Mouse (Mus musculus) hindbrain, embryonic 12.5 days (tissue): ENCODE results near the gene Cflar. TPM values are rescaled to one million over a fixed set of nuclear protein-coding genes. Genes with fewer than 3 reads are reported as not detected.
"Not testable (repeated sequence)": the region's sequence is repeated elsewhere in the genome, so short reads cannot be mapped to it uniquely, and the experiment has no call there.

Source experiments
- ATAC-seq: fragments of 200-750 bp; cut with Nextera tagmentation; 2 replicates; pipeline ENCODE4 v1.8.0; 2017; ENCODE audit warnings: moderate TSS enrichment; ENCODE audit not compliant: low FRiP score
- H3K27ac ChIP-seq: fragments of 300-500 bp; sonication (generic); 2 replicates; pipeline ENCODE4 v1.5.1; 2016; ENCODE audit warnings: mild to moderate bottlenecking
- H3K27me3 ChIP-seq: fragments of 300-500 bp; sonication (generic); 2 replicates; pipeline ENCODE4 v1.6.1; 2016; ENCODE audit warnings: mild to moderate bottlenecking
- H3K36me3 ChIP-seq: fragments of 300-500 bp; sonication (generic); 2 replicates; pipeline ENCODE4 v1.6.1; 2016; ENCODE audit warnings: mild to moderate bottlenecking
- H3K4me1 ChIP-seq: fragments of 300-500 bp; sonication (generic); 2 replicates; pipeline ENCODE4 v1.6.1; 2016
- H3K4me2 ChIP-seq: fragments of 300-500 bp; sonication (generic); replicated peaks from 2 replicates; pipeline ENCODE4 v1.6.1; 2016; ENCODE audit warnings: mild to moderate bottlenecking
- H3K4me3 ChIP-seq: fragments of 300-500 bp; sonication (generic); 2 replicates; pipeline ENCODE4 v1.5.1; 2016; ENCODE audit warnings: mild to moderate bottlenecking
- H3K9ac ChIP-seq: fragments of 300-500 bp; sonication (generic); 2 replicates; pipeline ENCODE4 v1.6.1; 2016; ENCODE audit warnings: mild to moderate bottlenecking, moderate library complexity
- H3K9me3 ChIP-seq: fragments of 300-500 bp; sonication (generic); replicated peaks from 2 replicates; pipeline ENCODE4 v1.6.1; 2016; ENCODE audit warnings: mild to moderate bottlenecking
- WGBS: fragments of 180-500 bp; shearing (Covaris S2); methylation state at CpG from one replicate; pipeline ENCODE4 v1.1.7; 2016; 5-methylcytosine and 5-hydroxymethylcytosine counted together
- polyA plus RNA-seq: library from polyadenylated mRNA; unstranded; fragments of >200 nt; fragmentation: Nextera tagmentation; extraction: Ambion mirVana; gene quantifications from 2 replicates; pipeline ENCODE4 v1.2.1, GENCODE M21; 2016

Cflar gene
- polyA plus RNA-seq, 1 experiment from 2014 or later, result 22.6 TPM

DNA sequence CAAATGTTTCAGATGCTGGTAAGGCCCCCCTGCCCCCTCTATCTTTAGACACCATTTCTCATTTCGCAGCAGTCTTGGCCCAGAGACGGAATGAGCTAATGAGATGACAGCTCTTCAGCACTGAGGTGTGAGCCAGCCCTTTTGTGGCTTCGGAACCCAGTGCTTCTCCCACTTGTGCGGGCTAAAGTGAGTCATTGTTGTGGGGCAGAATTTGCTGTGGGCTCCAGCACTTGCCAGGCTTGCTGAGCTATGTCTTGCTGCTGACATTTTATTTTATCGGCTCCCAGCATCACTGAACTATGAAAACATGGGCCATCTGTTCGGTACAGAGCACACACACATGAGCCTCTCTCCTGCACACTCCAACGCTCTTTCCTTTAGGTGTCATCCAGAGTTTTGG is 28.2 kb downstream of the Cflar start:
- H3K27me3 ChIP-seq, result no peaks in the 10 kb centered on the region
- H3K4me1 ChIP-seq, result no peaks in the 10 kb centered on the region
- WGBS, result 96% methylated on average over 7 of the region's 7 CpGs
- no peak for ATAC-seq
- H3K9me3 ChIP-seq, result no peaks in the 10 kb centered on the region
- no peak overlapping the region for H3K4me3 ChIP-seq
- H3K4me2 ChIP-seq, result no peak overlapping the region
- H3K9ac ChIP-seq, result no peak overlapping the region
- peaks cover 48% of the 10 kb centered on the region for H3K36me3 ChIP-seq
- H3K27ac ChIP-seq, result no peak overlapping the region

- no peak overlapping the region for H3K4me2 ChIP-seq
- 85% methylated on average over 5 of the region's 5 CpGs for WGBS
- H3K9ac ChIP-seq, result no peak overlapping the region
- H3K4me1 ChIP-seq, result no peaks in the 10 kb centered on the region
- ATAC-seq, result no peak
- H3K27ac ChIP-seq, result no peak overlapping the region
- no peak overlapping the region for H3K4me3 ChIP-seq
- no peaks in the 10 kb centered on the region for H3K9me3 ChIP-seq
- no peaks in the 10 kb centered on the region for H3K27me3 ChIP-seq
- peaks cover 37% of the 10 kb centered on the region for H3K36me3 ChIP-seq
These were observed 31.3 kb downstream of the Cflar start for GRCm38 (mm10) chr1:58742571-58743021.

- no peaks in the 10 kb centered on the region for H3K4me1 ChIP-seq
- no peaks in the 10 kb centered on the region for H3K9me3 ChIP-seq
- no peak overlapping the region for H3K27ac ChIP-seq
- 92% methylated on average over 6 of the region's 6 CpGs for WGBS
- H3K9ac ChIP-seq, result no peak overlapping the region
- no peaks in the 10 kb centered on the region for H3K27me3 ChIP-seq
- H3K36me3 ChIP-seq, result peaks cover 36% of the 10 kb centered on the region
- H3K4me3 ChIP-seq, result no peak overlapping the region
- no peak overlapping the region for H3K4me2 ChIP-seq
- ATAC-seq, result no peak
These were observed 31.9 kb downstream of the Cflar start for GRCm38 (mm10) chr1:58743252-58743651.

DNA sequence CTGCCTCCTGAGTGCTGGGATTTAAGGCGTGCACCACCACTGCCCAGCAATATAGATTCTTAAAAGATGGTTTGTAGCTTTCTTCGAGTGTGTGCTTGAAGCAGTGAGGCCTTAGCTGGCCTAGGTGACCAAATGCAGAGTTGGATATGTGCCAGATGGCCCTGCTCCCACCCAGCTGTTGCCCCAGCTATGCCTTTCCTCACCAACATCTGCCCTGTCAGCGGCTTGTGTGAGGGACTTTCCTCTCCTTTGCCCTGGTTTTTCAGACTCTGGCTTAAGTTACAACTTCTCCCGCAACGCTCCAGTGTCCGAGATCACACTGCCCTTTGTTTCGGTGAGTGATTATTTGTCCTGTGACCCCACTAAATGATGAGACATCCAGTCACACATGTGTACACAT is 33.3 kb downstream of the Cflar start:
- no peaks in the 10 kb centered on the region for H3K9me3 ChIP-seq
- no peak for ATAC-seq
- H3K4me2 ChIP-seq, result no peak overlapping the region
- no peaks in the 10 kb centered on the region for H3K27me3 ChIP-seq
- no peak overlapping the region for H3K4me3 ChIP-seq
- H3K4me1 ChIP-seq, result no peaks in the 10 kb centered on the region
- no peak overlapping the region for H3K27ac ChIP-seq
- peaks cover 44% of the 10 kb centered on the region for H3K36me3 ChIP-seq
- WGBS, result 89% methylated on average over 7 of the region's 7 CpGs
- H3K9ac ChIP-seq, result no peak overlapping the region

DNA sequence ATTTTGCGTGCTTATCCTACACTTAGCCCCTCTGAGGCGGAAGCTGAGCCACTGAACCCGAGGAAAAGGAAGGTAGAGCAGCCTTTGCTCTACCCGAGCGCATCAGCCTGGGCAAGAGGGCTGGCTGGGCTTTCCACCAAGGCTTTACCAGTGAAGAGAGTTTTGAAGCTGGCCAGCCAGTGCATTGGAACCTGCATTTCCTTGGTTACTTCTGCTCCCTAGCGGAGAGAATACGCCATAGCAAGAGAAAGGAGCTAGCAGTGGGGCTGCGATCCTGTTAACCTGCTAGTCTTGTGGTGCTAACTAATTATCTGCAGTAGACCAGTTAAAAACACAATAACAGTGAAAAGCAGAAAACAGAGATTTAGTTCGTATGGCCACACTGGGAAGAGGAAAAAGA is 35.6 kb downstream of the Cflar start:
- WGBS, result 68% methylated on average over 9 of the region's 9 CpGs
- Histone ChIP-seq H3K27ac (no peak overlapping the region), H3K4me1 (no peaks in the 10 kb centered on the region), H3K9me3 (no peaks in the 10 kb centered on the region), H3K4me2 (no peak overlapping the region), H3K4me3 (no peak overlapping the region), H3K36me3 (peaks cover 25% of the 10 kb centered on the region), H3K9ac (no peak overlapping the region), H3K27me3 (no peaks in the 10 kb centered on the region)
- ATAC-seq, result no peak

- Histone ChIP-seq H3K9me3 (no peaks in the 10 kb centered on the region), H3K9ac (no peak overlapping the region), H3K36me3 (0 out of 2 replicates have a peak, but pooled peaks cover 9% of the 10 kb centered on the region), H3K27ac (no peak overlapping the region), H3K4me2 (no peak overlapping the region), H3K27me3 (no peaks in the 10 kb centered on the region), H3K4me1 (no peaks in the 10 kb centered on the region), H3K4me3 (no peak overlapping the region)
- WGBS, result 96% methylated on average over 3 of the region's 3 CpGs
- ATAC-seq, result no peak
These were observed 48.1 kb downstream of the Cflar start for GRCm38 (mm10) chr1:58759451-58759850.

- no peaks in the 10 kb centered on the region for H3K27me3 ChIP-seq
- 88% methylated on average over 1 of the region's 1 CpGs for WGBS
- H3K36me3 ChIP-seq, result 0 out of 2 replicates have a peak, but pooled peaks cover 5% of the 10 kb centered on the region
- no peak overlapping the region for H3K4me2 ChIP-seq
- H3K4me3 ChIP-seq, result no peak overlapping the region
- no peak for ATAC-seq
- H3K9me3 ChIP-seq, result no peaks in the 10 kb centered on the region
- H3K27ac ChIP-seq, result no peak overlapping the region
- H3K9ac ChIP-seq, result no peak overlapping the region
- H3K4me1 ChIP-seq, result no peaks in the 10 kb centered on the region
These were observed 49.3 kb downstream of the Cflar start for GRCm38 (mm10) chr1:58760581-58760980.

DNA sequence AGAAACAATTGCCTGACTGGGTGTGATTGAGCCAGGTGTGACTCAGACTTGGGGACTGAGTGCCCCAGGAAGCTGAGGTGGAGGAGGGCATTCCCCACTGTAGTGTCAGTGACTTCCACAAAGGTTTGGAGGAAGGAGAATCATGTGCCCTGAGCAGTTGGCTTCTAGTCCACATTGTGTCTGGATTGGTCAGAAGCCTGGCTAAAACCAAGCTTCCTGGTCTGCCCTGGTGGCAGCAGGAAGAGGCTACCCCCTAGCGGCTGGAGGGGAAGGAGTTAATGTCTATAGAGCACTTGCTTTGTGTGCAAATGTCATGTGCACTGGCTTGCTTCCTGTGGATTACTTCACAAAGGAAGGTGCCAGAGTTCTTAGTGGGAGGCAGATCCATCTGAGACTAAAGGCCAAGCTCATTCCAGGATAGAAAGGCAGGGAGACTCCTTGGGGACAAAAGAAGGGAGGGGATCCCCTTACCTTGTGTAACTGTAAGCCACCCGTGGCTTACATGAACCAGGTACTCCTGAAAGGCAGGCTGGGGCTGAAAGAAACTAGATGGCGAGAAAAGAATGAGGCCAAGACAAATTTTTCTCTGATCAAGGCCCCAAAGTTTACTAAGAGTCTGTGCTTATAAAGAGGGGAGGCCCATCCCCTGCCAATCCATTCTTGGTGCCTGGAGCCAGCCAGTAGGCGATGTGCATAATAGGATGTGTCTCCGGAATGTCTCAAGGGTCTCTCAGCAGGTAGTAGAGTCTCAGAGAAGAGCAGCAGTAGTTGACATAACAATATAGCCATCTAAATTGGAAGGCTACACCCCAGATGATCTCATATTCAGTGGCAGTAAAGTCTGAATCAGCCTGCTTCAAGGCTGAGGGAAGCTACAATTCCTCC is 50.3 kb downstream of the Cflar start:
- H3K4me2 ChIP-seq, H3K36me3 ChIP-seq, H3K4me1 ChIP-seq, H3K9ac ChIP-seq, ATAC-seq, H3K27ac ChIP-seq, H3K27me3 ChIP-seq, H3K4me3 ChIP-seq, H3K9me3 ChIP-seq: not testable (repeated sequence)
- WGBS, result 71% methylated on average over 5 of the region's 5 CpGs

DNA sequence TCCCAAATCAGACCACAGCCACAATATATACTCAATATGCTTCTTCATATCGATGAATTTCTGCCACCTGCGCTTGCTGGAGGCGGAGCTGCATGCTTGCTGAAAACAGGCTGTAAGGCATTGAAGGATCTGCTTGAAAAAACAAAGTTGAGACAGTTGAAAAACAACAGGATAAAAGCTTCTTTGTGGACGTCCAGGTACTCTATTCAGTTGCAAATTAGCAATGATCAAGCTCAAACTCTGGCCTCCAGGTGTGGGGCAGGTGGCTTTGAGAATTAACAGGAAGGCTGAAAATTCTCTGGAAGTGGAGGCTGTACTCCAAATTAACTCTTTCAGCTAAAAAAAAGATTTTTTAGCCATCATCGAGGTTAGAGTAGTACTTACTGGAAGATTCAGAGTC is 51.3 kb downstream of the Cflar start:
- Histone ChIP-seq H3K27ac (no peak overlapping the region), H3K9ac (no peak overlapping the region), H3K4me2 (no peak overlapping the region), H3K27me3 (no peaks in the 10 kb centered on the region), H3K4me1 (no peaks in the 10 kb centered on the region), H3K4me3 (no peak overlapping the region), H3K9me3 (no peaks in the 10 kb centered on the region), H3K36me3 (0 out of 2 replicates have a peak, but pooled peaks cover 5% of the 10 kb centered on the region)
- 76% methylated on average over 5 of the region's 5 CpGs for WGBS
- no peak for ATAC-seq

GRCm38 (mm10) chr1:58766446-58766845 is 55.1 kb downstream of the Cflar start:
- H3K27ac ChIP-seq, H3K4me1 ChIP-seq, ATAC-seq, H3K27me3 ChIP-seq, H3K4me3 ChIP-seq, H3K9ac ChIP-seq, H3K36me3 ChIP-seq, H3K9me3 ChIP-seq, H3K4me2 ChIP-seq: not testable (repeated sequence)
- 83% methylated on average over 4 of the region's 4 CpGs for WGBS

DNA sequence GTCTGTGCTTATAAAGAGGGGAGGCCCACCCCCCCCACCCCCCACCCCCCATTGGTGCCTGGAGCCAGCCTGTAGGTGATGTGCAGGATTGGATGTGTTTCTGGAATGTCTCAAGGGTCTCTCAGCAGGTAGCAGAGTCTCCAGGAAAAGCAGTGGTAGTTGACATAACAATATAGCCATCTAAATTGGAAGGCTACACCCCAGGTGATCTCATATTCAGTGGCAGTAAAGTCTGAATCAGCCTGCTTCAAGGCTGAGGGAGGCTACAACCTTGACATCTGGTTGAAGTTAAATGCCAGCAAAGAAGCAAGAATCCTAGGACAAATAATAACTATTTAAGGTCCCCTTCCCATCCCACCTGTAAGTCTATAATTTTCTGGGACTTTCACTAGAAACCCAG is 57.8 kb downstream of the Cflar start:
- ATAC-seq, result no peak
- no peaks in the 10 kb centered on the region for H3K4me1 ChIP-seq
- H3K36me3 ChIP-seq, result no peaks in the 10 kb centered on the region
- no peak overlapping the region for H3K27ac ChIP-seq
- H3K4me3 ChIP-seq, result no peak overlapping the region
- H3K9ac ChIP-seq, result no peak overlapping the region
- no peaks in the 10 kb centered on the region for H3K27me3 ChIP-seq
- H3K9me3 ChIP-seq, result no peaks in the 10 kb centered on the region
- H3K4me2 ChIP-seq, result no peak overlapping the region

- H3K4me2 ChIP-seq, result no peak overlapping the region
These were observed 58.4 kb downstream of the Cflar start for GRCm38 (mm10) chr1:58769701-58770100.

DNA sequence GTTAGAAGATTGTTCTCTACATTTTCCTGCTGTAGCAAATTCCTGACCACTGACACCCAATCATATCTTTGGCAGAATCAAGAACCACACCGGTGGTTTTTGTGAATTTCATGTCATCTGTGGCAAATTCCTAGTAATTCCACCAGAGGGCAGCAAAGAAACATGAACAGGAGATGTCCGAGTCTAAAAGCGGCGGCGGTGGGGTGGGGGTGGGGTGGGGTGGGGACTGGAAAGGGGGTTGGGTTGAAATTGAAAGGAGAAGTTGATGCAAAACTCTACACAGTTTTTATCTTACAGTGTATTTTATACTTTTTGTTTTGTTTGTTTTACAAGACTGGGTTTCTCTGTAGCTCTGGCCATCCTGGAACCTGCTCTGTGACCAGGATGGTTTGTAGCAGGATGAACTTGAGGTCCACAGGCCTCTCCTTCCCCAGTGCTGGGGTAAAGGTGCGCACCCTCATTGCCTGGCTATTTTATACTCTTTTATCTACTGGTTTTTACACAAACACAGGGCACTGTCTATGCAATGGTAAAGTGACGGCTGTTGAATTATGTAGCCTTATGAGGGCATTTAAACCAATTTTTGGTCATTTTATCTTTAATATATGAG is 58.9 kb downstream of the Cflar start:
- 27% methylated on average over 7 of the region's 7 CpGs for WGBS
- H3K27ac ChIP-seq, result no peak overlapping the region

More at GRCm38 (mm10) chr1:58769701-58770100, 58.4 kb downstream of the Cflar start:
- H3K27ac ChIP-seq, result no peak overlapping the region
- H3K36me3 ChIP-seq, result no peaks in the 10 kb centered on the region
- H3K9me3 ChIP-seq, result no peaks in the 10 kb centered on the region
- H3K4me1 ChIP-seq, result no peaks in the 10 kb centered on the region
- no peak overlapping the region for H3K4me3 ChIP-seq
- WGBS, result 58% methylated on average over 9 of the region's 9 CpGs
- H3K27me3 ChIP-seq, result no peaks in the 10 kb centered on the region
- no peak overlapping the region for H3K9ac ChIP-seq
- no peak for ATAC-seq

More for the DNA sequence above, 58.9 kb downstream of the Cflar start:
- no peak overlapping the region for H3K4me2 ChIP-seq
- H3K27me3 ChIP-seq, result no peaks in the 10 kb centered on the region
- no peaks in the 10 kb centered on the region for H3K36me3 ChIP-seq
- no peak overlapping the region for H3K9ac ChIP-seq
- H3K4me3 ChIP-seq, result no peak overlapping the region
- no peaks in the 10 kb centered on the region for H3K4me1 ChIP-seq
- no peaks in the 10 kb centered on the region for H3K9me3 ChIP-seq
- ATAC-seq, result 0 out of 2 replicates have a peak, but pooled peaks have one; percentile 26
